Mouse (Mus musculus) gastrocnemius, postnatal 25 days (tissue): ENCODE data around the gene Lcp2. TPM values are rescaled to one million over a fixed set of nuclear protein-coding genes. Genes with fewer than 3 reads are reported as not detected.
"Not testable (repeated sequence)": the region's sequence is repeated elsewhere in the genome, so short reads cannot be mapped to it uniquely, and the experiment has no call there.

ENCODE experiments used
- DNase-seq: peaks from one replicate; pipeline ENCODE4 v3.0.0; 2022
- total RNA-seq, 2 experiments: library from RNA; stranded (reverse); gene quantifications; 1 replicate in 1 of 2; 2 replicates in 1 of 2; pipeline ENCODE4 v1.2.3; 2021

Gene Lcp2
- total RNA-seq, 2 experiments from 2014 or later, result 0.72 to 1.8 TPM

DNA sequence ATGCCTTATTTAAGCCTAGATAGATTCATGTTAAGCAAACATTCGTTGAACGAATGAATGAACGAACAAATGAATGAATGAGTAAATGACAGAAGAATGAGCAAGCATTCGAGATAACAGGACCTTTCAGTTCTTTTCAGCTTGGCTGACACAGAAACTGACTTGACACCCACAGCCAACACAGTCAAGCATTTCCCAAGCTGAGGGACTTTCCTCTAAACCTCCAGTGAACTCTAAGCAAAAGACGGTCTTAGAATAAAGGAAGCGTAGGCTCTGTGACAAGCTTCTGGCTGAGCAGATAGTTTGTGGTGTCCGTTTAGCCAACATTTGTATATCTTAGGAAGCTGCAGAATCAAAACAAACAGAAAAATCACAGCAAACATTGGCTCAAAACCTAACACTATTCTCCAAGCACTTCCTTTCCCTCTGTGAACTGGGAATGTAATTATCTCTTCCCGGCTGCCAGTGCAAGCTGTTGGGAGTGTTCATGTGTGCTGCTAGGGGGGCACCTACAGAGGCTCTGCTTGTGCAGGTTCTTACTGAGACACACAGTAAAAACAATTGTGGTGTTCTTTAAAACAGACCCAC, 39.5 kb downstream of the Lcp2 start:
- DNase-seq, result no peak

DNA sequence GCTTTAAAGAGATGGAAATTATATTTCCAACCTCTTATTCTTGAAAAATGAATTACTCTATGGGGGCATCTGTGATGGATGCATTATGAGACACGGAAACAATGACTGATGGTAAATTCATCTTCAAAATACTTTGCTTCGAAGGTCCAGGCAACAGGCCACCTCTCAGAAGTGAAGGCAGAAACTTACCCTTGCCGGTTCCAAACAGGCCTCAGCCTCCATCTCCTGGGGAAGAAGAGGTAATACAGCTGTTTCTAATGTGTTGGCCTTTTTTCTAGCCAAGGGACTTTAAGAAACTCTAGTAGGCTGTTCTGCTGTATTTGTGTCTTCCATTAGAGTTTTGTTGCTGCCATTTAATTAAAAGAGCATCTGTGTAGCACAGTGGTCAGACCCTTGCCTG, 40.3 kb downstream of the Lcp2 start:
- no peak for DNase-seq

DNA sequence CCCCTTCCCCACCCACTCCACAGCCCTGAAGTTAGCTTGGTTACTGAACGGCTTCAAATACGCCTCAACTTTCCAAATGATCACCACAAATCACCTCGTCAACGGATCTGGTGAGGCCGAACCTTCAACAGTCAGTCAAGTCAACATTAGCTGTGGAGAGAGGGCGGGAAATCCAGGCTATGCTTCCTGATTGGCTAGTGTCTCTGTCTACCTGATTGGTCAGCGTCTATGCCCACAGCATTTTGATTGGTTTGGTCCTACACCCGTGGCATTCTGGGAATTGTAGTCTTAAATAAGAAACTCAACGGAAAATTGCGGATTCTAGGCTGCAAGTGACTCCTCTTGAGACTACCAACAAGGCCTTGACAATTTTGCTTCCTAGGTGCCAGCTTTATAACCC, 51.7 kb downstream of the Lcp2 start, which contains the start of gene 4930469K13Rik:
Gene 4930469K13Rik, minus strand, starts transcription at position 133 of the 400 bp plus-strand sequence.
- DNase-seq, result no peak

DNA sequence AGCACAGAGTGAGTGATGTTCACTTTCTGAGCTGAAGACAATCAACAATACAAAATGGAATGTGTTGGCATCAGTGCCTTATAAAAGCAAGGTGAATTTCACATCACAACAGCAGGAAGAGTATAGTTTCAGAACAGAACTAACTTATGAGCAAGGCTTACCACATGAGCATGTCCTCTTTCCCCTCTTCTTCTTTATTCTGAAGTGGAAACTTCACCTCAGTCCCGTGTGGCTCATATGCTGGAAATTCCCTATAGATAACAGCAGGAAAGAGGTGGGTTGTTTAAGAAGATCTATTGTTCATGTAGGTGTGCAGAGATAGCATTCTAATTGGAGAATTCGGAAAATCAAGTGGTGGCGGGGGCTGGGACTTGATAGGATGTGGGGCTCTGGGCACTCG, 55.1 kb downstream of the Lcp2 start:
- DNase-seq, result no peak

DNA sequence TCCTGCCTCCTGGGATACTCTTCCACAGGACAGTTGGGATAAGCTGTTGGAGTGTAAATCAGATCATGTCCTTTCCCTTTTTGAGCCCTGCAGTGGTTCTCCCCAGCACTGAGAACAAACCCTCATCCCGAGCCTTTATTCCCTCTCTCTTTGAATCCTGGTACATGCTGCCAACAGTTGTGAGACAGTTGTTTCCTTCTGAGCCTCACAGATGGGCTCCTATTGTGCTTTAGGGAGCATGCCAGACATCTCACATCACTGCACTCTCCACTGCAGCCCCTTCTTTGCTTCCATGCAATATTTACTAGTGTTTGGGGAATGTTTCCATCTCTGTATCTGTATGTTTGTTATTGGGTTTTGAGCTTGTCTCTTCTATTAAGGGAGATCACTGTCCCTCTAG, 58.2 kb downstream of the Lcp2 start:
- DNase-seq, result no peak

DNA sequence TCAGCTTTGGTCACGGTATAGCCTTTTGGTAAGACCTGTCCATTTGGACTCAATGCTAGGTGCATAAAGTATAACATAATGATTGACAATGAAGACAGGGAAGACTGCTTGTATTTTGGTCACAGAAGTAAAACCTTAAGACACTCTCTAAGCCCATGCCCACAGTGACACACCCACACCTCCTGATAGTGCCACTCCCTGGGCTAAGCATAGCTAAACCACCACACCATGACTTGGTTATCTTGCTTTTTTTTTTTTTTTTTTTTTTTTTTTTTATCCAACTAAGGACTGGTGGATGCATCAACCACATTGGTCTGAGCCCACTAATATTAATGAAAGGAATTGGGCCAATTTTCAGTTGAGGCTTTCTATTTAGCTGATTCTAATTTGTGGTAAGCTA, 62.5 kb downstream of the Lcp2 start:
- no peak for DNase-seq

DNA sequence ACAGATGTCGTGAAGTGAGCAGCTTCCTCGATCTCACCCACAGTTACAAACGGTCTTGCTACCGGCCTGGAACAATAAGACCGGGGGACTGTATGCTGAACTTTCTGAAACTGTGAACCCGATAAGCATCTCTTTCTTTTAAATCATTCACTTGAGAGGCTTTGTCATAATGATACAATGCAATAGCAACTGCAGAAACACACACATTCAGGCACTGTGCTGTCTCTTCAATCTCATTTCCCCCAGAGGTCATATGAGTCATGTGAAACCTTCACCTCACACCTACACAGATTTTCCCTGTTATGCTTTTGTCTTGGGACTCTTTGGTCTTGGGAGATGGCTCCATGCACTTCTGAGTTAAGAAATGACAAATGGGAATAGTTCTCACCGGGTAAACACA, 65.2 kb downstream of the Lcp2 start:
- DNase-seq, result no peak

DNA sequence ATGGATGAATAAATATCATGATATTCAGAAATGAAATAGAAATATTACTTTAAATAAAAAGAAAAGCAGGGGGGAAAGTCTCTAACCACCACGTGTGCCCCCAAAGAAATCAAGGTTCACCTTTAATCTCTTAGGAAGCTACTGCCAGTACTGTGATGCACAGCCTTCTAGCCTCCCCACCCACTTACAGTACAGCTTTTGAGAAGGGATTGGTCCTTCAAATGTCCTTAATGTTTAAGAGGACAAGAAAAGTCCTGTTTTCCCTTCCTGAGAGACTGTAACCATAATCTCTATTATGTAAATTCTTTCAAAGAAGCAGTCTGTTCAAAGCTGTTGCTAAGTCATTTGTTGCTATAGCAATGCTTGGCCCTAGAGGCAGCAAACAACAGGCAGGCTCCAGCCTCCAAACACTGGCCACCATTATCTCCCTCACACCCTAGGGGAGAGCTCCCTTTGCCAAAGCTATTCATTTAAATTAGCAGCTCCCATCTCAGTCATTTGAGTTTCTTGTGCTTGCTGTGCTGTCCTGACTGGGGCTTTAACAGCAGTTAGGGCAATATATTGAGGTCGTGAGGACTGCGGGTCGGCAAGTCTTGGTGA, 66.2 kb downstream of the Lcp2 start:
- no peak for DNase-seq

DNA sequence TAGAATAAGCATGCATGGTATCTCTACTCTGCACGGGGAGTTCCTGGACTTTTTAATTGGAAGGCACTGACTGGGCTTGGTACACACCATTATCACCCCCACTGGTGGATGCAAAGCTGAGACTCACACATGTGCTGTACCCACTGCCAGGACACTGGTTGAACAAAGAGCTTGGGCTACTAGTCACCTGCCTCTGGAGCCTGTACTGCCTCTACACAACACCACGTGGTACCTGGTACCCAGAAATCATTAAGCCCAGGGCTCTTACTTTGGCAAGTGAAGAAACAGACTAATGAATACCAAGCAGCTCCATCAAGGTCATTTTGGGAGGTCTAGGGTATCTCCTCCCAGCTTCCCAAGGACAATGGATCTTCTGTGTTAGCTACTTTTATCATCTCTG, 67.0 kb downstream of the Lcp2 start:
- no peak for DNase-seq

DNA sequence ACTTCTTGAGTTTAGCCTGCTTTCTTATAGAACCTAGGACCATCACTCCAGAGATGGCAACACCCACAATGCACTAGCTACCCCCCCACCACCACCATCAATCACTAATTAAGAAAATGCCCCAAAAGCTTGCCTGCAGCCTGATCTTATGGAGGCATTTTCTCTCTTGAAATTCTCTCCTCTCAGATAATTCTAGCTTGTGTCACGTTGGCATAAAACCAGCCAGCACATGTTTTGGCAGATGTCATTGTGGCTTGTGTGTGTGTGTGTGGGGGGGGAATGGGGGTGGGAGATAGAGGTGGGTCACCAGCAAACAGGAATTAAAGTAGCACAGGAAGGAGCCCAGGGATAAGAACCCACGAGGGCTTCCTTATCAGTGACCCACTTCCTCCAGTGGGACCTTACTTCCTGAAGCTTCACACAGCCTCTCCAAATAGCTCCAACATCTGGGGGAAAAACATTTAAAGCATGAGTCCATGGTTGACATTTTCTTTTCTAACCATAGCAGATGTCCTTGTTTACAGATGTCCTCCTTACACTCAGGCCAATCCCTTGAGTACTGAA, 69.9 kb downstream of the Lcp2 start:
- DNase-seq, result no peak

DNA sequence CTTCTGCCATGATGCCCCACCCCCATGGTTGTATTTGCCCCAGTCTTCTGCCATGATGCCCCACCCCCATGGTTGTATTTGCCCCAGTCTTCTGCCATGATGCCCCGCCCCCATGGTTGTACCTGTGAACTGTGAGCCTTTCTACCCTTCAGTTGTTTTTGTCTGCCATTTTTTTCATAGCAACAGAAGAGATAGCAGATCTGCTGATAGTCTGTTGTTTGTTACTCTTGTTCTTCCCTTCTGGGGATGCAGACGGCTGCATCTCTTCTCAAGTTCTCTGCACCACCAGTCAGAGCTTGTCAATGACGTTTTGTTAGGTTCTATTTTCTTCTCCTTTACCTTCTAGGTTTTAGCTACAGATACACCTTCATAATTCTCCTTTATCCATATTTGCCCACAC, 70.9 kb downstream of the Lcp2 start:
- no peak for DNase-seq

DNA sequence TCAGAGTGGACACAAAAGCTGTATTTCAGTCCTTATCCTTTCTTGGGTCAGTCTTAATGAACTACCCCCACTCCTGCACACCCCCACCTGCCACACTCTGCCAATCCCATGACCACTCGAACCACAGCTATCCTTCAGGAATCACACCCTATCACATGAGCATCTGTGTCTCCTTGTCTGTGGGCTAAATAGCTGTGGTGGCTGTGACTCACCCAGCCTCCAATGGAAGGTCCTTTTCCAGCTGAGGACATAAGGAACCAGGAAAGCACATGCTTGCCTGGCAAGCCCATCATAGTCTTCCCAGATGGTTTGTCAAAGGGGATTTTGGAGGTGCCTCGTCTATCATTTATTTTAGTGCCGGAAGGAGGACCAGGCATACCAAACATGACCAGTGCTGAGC, 71.6 kb downstream of the Lcp2 start:
- no peak for DNase-seq

DNA sequence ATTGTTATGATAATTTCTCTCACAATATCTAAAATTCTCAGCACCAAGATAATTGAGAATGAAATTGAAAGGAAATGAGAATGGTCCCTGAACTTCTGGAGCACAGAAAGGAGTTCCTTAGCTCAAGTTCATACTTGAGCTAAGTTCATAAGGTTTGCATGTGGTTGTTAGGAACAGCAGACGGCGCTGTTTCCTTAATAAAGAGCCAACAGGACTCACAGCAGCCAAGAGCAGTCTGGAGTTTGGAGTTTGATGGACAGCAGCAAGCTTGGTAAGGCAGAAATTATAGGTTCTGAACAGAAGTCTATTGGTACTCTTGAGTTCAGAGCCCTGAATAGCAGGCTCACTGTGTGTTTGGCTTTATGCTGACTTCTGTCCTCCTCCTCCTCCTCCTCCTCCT, 76.4 kb downstream of the Lcp2 start:
- no peak for DNase-seq

DNA sequence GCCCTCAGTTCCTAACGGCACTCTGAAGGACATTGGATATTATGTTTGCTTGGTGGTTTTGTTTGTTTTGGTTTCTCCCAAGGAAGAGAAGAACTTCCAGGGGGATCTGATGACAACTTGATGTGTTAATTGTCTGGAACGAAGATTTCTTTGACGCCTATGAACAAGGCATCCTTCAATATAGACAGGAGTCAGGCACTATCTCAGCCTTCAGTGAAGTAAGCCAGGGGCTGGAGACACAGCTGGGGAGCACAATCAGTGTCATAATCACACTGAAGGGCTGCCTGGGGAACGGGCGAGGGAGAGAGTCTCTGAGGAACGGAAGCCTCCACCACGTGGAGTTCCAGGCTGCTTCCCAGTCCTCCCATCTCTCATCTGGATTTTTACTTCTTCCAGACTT, 78.1 kb downstream of the Lcp2 start:
- DNase-seq, result no peak

DNA sequence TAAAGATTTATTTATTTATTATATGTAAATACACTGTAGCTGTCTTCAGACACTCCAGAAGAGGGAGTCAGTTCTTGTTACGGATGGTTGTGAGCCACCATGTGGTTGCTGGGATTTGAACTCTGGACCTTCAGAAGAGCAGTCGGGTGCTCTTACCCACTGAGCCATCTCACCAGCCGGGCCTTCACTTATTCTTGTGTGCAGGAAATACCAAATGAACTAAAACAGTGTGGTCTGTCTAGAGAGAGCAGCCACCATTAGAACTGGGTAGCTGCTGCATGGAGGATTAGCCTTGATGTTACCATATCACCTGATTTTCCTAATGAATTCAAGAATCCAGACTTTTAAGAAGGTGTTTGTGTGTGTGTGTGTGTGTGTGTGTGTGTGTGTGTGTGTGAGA, 79.0 kb downstream of the Lcp2 start:
- not testable (repeated sequence) for DNase-seq

DNA sequence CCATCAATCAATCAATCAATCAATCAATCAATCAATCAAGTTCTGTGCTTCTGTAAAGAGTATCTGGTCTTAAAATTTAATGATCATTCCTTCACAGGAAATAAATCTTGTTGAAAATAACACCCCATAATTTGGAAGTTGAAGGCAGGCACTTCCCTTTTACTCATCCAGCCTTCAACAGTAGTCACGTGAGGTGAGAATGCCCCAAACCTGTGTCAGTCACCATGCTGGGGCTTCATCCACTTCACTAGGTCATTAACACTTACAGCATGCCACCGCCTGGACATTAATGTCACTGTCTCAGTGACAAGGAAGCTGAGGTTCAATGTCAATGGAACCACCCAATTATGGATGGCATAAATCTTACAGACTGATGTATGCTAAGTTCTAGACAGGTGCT, 81.7 kb downstream of the Lcp2 start:
- no peak for DNase-seq

DNA sequence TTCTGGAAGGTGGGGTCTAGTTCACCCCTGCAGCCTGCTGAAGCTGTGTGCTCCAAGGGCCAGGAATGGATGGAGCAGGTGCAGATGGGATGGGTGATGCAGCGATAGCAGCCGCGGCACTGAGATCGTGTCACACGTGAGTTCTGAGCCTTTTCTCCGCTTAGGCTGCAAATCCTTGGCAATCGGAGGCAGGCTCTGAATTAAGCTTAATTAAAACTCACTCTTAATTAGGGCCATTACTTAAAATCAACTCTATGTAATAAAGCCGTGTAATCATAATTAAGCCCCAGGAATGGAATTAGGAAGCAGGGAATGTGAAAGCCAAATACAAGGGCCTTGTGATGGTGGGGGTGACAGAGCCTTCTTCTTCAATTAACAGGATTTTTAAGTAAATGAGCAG, 92.6 kb downstream of the Lcp2 start:
- no peak for DNase-seq

Other genes starting within 250 kb of the Lcp2 start
- gene Kcnmb1, start 83.9 kb upstream of the Lcp2 start, total RNA-seq, result under 1 TPM in 1 of 2 experiments, not detected in 1; 0.51 TPM
- not detected for gene Kcnip1, start 53.8 kb upstream of the Lcp2 start, total RNA-seq
- not detected for gene 4930469K13Rik, start 51.6 kb downstream of the Lcp2 start, total RNA-seq
- not detected for gene Foxi1, start 161.2 kb downstream of the Lcp2 start, total RNA-seq